Mouse (Mus musculus) neural tube, embryonic 10.5 days (tissue): ENCODE data around the gene Spata31d1a.

Source experiments
- DNase-seq: peaks from one replicate; pipeline ENCODE4 v3.0.0-alpha.2; 2017; ENCODE audit warnings: low spot score; ENCODE audit errors: extremely low spot score

The Spata31d1a gene

GRCm38 (mm10) chr13:59668501-59669093, 41.5 kb downstream of the Spata31d1a start:
- no peak for DNase-seq

GRCm38 (mm10) chr13:59667763-59668162, 42.4 kb downstream of the Spata31d1a start:
- DNase-seq, result no peak

- DNase-seq, result no peak
Measured at GRCm38 (mm10) chr13:59663939-59664712, 46.0 kb downstream of the Spata31d1a start.

GRCm38 (mm10) chr13:59661966-59662365, 48.2 kb downstream of the Spata31d1a start:
- no peak for DNase-seq

GRCm38 (mm10) chr13:59661387-59661786, 48.7 kb downstream of the Spata31d1a start:
- DNase-seq, result no peak

GRCm38 (mm10) chr13:59660371-59660770, 49.8 kb downstream of the Spata31d1a start:
- no peak for DNase-seq

GRCm38 (mm10) chr13:59657781-59658180, 52.3 kb downstream of the Spata31d1a start:
- DNase-seq, result no peak

GRCm38 (mm10) chr13:59656975-59657388, 53.1 kb downstream of the Spata31d1a start:
- DNase-seq, result no peak

- DNase-seq, result no peak
Measured at GRCm38 (mm10) chr13:59656316-59656832, 53.8 kb downstream of the Spata31d1a start.

- DNase-seq, result no peak
Measured at GRCm38 (mm10) chr13:59655718-59656315, 54.3 kb downstream of the Spata31d1a start.

GRCm38 (mm10) chr13:59654465-59654864, 55.7 kb downstream of the Spata31d1a start:
- no peak for DNase-seq

GRCm38 (mm10) chr13:59653136-59653535, 57.0 kb downstream of the Spata31d1a start:
- no peak for DNase-seq

GRCm38 (mm10) chr13:59652651-59653050, 57.5 kb downstream of the Spata31d1a start:
- no peak for DNase-seq
